Mouse (Mus musculus): ENCODE data around the gene Fbxw8.

GRCm38 (mm10) chr5:118106667-118107066 is 48.6 kb downstream of the Fbxw8 start:
- TF ChIP-seq CTCF (conservative IDR thresholded peaks at IDR 0.05; ENCODE audit: low read length) (no peak), NANOG (IDR thresholded peaks at IDR 0.05; ENCODE audit: borderline replicate concordance, low read length) (no peak)

Measured in E14TG2a.4 (cell line).